Mouse (Mus musculus): ENCODE measurements around the gene Usp34. TPM values are rescaled to one million over a fixed set of nuclear protein-coding genes. Genes with fewer than 3 reads are reported as not detected.

Gene Usp34
- 100 to 1,000 TPM; 104 to 107 TPM for total RNA-seq (2023)

GRCm38 (mm10) chr11:23306764-23307565, at the start of gene Usp34:
Gene Usp34 (plus strand): TSS chr11:23306895.

GRCm38 (mm10) chr11:23497718-23498509, 191.2 kb downstream of the Usp34 start, which contains the start of gene Ahsa2:
Gene Ahsa2 (minus strand): TSS chr11:23498030.

GRCm38 (mm10) chr11:23520473-23521205, 213.9 kb downstream of the Usp34 start, which contains the start of gene 1700093K21Rik:
Gene 1700093K21Rik (minus strand): TSS chr11:23521155.

Other genes with a start within 250 kb of the Usp34 start
- gene Xpo1, start 50.9 kb upstream of the Usp34 start, total RNA-seq (2023): 100 to 1,000 TPM; 117 to 128 TPM
- 10 to 100 TPM; 50.8 to 76.4 TPM for gene Ahsa2, start 191.1 kb downstream of the Usp34 start, total RNA-seq (2023)
- not detected for gene 1700093K21Rik, start 214.3 kb downstream of the Usp34 start, total RNA-seq (2023)